Mouse (Mus musculus) CD4-positive, CD25-positive, alpha-beta regulatory T cell (primary cell): ENCODE data around the gene Shank3. TPM values are rescaled to one million over a fixed set of nuclear protein-coding genes. Genes with fewer than 3 reads are reported as not detected.

Source experiments
- polyA plus RNA-seq: library from polyadenylated mRNA; unstranded; fragments of 100-300 nt; shearing (Covaris generic); gene quantifications from one replicate; pipeline ENCODE4 v1.2.1, GENCODE M21; 2017

Shank3 gene
- polyA plus RNA-seq, result not detected

DNA sequence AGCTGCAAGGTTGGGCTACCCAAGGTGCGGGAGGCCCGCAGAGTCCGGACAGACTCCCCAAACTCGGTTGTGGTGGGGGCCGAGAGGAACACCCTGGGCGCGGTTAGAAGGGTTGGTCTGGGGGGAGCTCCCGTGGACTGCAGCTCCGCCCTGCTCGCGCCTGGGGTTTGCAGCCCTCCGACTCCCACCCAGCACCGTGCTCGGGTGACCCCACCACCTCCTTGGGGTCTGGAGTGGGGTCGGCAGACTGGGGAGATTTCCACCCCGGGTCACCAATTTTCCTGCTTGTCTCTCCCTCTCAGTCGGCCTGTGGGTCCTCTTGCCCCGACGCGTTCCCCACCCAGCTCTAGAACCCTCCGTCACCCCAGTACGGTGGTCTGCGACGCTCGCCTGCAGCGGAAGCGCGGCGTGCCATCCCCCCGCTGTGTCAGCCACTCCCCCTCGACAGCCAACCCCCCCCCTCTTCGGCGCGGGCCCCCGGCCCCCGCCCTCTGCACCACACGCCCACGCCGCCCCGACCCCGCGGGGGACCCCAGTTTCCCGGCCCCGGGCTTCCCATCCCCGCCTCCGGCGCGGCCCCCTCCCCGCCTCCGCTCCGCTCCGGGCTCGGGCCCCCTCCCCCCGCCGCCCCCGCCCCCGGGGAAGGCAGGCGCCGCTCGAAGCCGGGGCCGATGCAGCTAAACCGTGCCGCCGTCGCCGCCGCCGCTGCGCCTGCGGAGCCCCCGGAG, at the start of gene Shank3:
Gene Shank3 (plus strand): TSS at position 663 of the 728 bp plus-strand sequence.

GRCm38 (mm10) chr15:89453865-89454478, 45.5 kb upstream of the Shank3 start, which contains the start of gene Mapk8ip2:
TSS of gene Mapk8ip2 (plus strand) at chr15:89453913.

DNA sequence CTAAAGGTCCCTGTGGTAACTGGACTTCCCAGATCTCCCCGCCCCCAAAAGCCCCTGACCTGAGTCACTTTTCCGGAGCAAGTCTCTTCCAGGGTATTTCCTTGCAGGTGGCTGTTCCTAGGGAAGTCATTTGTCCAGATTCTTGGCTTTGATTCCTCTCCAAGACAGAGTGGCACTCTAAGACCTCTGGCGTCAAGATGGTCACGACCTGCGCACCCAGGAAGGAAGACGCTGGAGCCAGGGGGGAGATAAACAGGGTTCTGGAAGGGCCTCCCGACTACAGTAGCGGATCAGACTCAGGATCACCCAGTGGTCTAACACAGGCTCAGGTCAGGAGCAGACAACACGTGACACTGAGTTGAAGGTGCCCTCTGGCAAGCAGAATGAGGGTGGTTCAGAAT, 22.3 kb upstream of the Shank3 start, which contains the start of gene Arsa:
Gene Arsa (minus strand): TSS at position 335 of the 401 bp plus-strand sequence.

DNA sequence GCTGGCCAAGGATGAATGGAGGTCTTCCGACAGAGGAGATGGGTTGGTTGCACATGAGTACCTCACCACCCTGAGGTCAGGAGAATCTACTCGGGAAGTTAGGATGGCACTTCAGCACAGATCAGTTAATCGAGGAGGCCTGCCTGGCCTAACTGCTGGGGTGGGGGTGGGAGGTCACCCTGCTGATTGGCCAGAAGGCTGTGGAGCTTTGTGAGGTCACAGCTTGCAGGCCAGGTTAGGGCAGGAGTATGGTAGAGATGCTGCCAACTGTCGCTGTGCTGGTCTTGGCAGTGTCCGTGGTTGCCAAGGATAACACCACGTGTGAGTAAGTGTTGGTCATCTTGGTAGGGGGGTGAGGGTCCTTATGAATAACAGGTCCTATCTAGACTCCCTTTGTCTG, 68.7 kb downstream of the Shank3 start, which contains the start of gene Acr:
Gene Acr (plus strand): TSS at position 213 of the 400 bp plus-strand sequence.

GRCm38 (mm10) chr15:89591723-89592455, 92.5 kb downstream of the Shank3 start, which contains the start of gene Rabl2:
TSS of gene Rabl2 (minus strand) at chr15:89591923.

Other genes with a start within 250 kb of the Shank3 start
- gene Sbf1, start 184.3 kb upstream of the Shank3 start, polyA plus RNA-seq, result 226 TPM
- gene Adm2, start 176.9 kb upstream of the Shank3 start, polyA plus RNA-seq, result not detected
- gene Miox, start 165.2 kb upstream of the Shank3 start, polyA plus RNA-seq, result not detected
- 61.9 TPM for gene Lmf2, start 144.0 kb upstream of the Shank3 start, polyA plus RNA-seq
- 177 TPM for gene Ncaph2, start 143.9 kb upstream of the Shank3 start, polyA plus RNA-seq
- 13.1 TPM for gene Sco2, start 125.8 kb upstream of the Shank3 start, polyA plus RNA-seq
- 2.2 TPM for gene Tymp, start 122.6 kb upstream of the Shank3 start, polyA plus RNA-seq
- gene Odf3b, start 120.3 kb upstream of the Shank3 start, polyA plus RNA-seq, result 1.4 TPM
- gene Klhdc7b, start 114.7 kb upstream of the Shank3 start, polyA plus RNA-seq, result 0.08 TPM
- not detected for gene Syce3, start 89.1 kb upstream of the Shank3 start, polyA plus RNA-seq
- gene Cpt1b, start 73.8 kb upstream of the Shank3 start, polyA plus RNA-seq, result 0.36 TPM
- 6.5 TPM for gene C730034F03Rik, start 70.0 kb upstream of the Shank3 start, polyA plus RNA-seq
- not detected for gene Gm44502, start 69.9 kb upstream of the Shank3 start, polyA plus RNA-seq
- gene Chkb, start 69.7 kb upstream of the Shank3 start, polyA plus RNA-seq, result 119 TPM
- gene Mapk8ip2, start 45.7 kb upstream of the Shank3 start, polyA plus RNA-seq, result 0.19 TPM
- 23.2 TPM for gene Arsa, start 22.2 kb upstream of the Shank3 start, polyA plus RNA-seq
- not detected for gene Acr, start 68.7 kb downstream of the Shank3 start, polyA plus RNA-seq
- 1.9 TPM for gene Rabl2, start 92.3 kb downstream of the Shank3 start, polyA plus RNA-seq